Mouse (Mus musculus) gastrocnemius, adult 2 months (tissue): Measurements from ENCODE around the gene Apcs. TPM values are rescaled to one million over a fixed set of nuclear protein-coding genes. Genes with fewer than 3 reads are reported as not detected.

Experiments used
- DNase-seq: peaks from one replicate; pipeline ENCODE4 v3.0.0; 2022
- H3K27ac ChIP-seq: fragments of 200-600 bp; 2 replicates; pipeline ENCODE4 v1.8.1; 2022; ENCODE audit warnings: mild to moderate bottlenecking
- H3K4me3 ChIP-seq: fragments of 200-600 bp; 2 replicates; pipeline ENCODE4 v1.8.1; 2022; ENCODE audit warnings: mild to moderate bottlenecking, moderate library complexity
- CTCF ChIP-seq: fragments of 200-600 bp; IDR thresholded peaks from 2 replicates; pipeline ENCODE4 v1.8.1; 2022; ENCODE audit warnings: antibody characterized with exemption, mild to moderate bottlenecking, moderate library complexity
- intact Hi-C: fragments of 180-260 bp; cut with DNase I; formaldehyde crosslinking; loops from one replicate; pipeline ENCODE4 v1.15.1; 2025
- long read RNA-seq, 2 experiments: library from polyadenylated mRNA; stranded (forward); transcript quantifications; one replicate each; pipeline ENCODE4 v2.0.0; 2021
- total RNA-seq, 2 experiments: library from RNA; stranded (reverse); gene quantifications; 2 replicates each; pipeline ENCODE4 v1.2.3; 2021

Apcs gene
- total RNA-seq, result not detected
- long read RNA-seq, experiment 1, result 0 reads
- long read RNA-seq, experiment 2, result 0 reads

DNA sequence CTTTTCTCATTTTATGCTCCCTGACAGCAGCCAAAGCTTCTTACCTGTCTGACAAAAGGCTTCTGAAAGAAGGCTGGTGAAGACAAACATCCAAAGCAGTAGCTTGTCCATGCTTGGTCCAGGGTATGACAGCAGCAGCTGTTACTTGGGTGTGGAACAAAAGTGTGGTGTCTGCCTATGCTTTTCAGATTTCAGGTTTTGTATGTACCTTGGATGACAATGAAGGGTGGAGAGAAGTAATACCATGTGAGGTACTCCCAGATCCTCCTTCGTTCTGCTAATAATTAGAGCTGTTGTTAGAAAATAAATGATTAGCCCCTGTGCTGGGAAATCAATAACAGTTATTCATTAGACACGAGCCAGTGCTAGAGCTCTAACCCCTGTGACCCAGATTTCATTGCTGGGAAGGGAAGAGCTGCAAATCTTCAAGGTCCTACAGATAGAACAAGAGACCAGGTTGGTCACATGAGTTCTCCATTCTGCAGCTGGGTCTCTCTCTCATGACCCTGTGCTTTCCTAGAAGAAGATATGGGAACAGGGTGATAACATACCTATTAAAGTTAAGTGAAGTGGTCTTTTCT is at the start of gene Apcs:
TSS of gene Apcs (minus strand) at position 265 of the 581 bp plus-strand sequence.
- no peak for DNase-seq
- intact Hi-C loops, result no loop called here
- TF ChIP-seq CTCF, result no peak
- no peak within 1 kb of the TSS for H3K4me3 ChIP-seq
- no peak within 1 kb of the TSS for H3K27ac ChIP-seq

DNA sequence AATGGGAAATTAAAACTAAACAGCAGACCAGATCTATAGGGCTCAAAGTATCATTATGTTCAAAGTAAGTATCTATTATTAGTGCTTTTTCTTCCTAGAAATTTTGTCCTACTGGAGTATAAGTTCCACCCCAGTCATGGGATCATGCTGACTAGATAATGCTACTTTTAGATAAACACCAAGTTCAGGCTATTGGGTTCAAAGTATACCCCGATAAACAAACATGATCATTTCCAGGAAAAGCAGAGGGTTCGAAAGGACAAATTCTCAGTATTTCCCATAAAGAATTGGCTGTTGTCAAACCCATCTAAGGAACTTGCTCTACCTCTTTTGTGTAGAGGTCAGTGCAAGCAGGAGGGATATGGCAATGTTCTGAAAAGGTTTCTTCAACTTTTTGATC is 37.4 kb upstream of the Apcs start:
- intact Hi-C loops, result no loop called here
- DNase-seq, result no peak
- H3K4me3 ChIP-seq, result no peak overlapping the region
- H3K27ac ChIP-seq, result no peak overlapping the region
- no peak for TF ChIP-seq CTCF

- no peak for TF ChIP-seq CTCF
- intact Hi-C loops, result no loop called here
- Histone ChIP-seq H3K4me3 (no peak overlapping the region), H3K27ac (no peak overlapping the region)
- DNase-seq, result no peak
Measured at GRCm38 (mm10) chr1:172918450-172918849, 23.6 kb upstream of the Apcs start.

GRCm38 (mm10) chr1:172917115-172917514 is 22.3 kb upstream of the Apcs start:
- TF ChIP-seq CTCF, result no peak
- DNase-seq, result no peak
- intact Hi-C loops, result no loop called here
- no peak overlapping the region for H3K27ac ChIP-seq
- no peak overlapping the region for H3K4me3 ChIP-seq

- TF ChIP-seq CTCF, result no peak
Measured at GRCm38 (mm10) chr1:172903313-172903712, 8.5 kb upstream of the Apcs start.

GRCm38 (mm10) chr1:172895435-172895834 is 594 bp upstream of the Apcs start:
- intact Hi-C loops, result no loop called here
- no peak for DNase-seq
- H3K27ac ChIP-seq, result no peak overlapping the region
- TF ChIP-seq CTCF, result no peak
- no peak overlapping the region for H3K4me3 ChIP-seq

More at GRCm38 (mm10) chr1:172903313-172903712, 8.5 kb upstream of the Apcs start:
- DNase-seq, result no peak
- Histone ChIP-seq H3K4me3 (no peak overlapping the region), H3K27ac (no peak overlapping the region)
- intact Hi-C loops, result no loop called here

DNA sequence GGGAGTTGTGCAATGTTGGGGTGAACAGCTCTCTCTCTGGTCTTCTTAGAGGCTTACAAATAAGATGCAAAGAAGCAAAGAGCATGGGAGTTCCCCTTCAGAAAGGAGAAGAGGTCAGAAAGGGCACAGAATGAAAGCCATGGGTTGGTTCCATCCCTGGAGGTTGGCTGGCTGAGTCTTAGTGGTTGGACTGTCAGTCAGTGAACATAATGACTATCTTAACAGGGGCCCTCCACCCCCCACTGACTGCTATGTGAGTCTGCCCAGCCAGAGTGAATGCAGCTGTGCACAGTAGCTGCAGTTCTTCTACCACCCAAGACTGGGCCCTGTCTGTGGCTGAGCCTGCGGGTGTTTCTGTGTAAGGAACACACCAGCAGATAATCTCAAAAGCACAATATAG is 18.2 kb downstream of the Apcs start:
- no peak overlapping the region for H3K4me3 ChIP-seq
- no peak for TF ChIP-seq CTCF
- intact Hi-C loops, result no loop called here
- no peak for DNase-seq
- no peak overlapping the region for H3K27ac ChIP-seq

GRCm38 (mm10) chr1:172875265-172875664 is 19.6 kb downstream of the Apcs start:
- DNase-seq, result no peak
- TF ChIP-seq CTCF, result no peak
- H3K4me3 ChIP-seq, result no peak overlapping the region
- no peak overlapping the region for H3K27ac ChIP-seq
- intact Hi-C loops, result no loop called here

GRCm38 (mm10) chr1:172848171-172848570 is 46.7 kb downstream of the Apcs start:
- no peak overlapping the region for H3K4me3 ChIP-seq
- H3K27ac ChIP-seq, result no peak overlapping the region
- DNase-seq, result no peak
- TF ChIP-seq CTCF, result no peak
- intact Hi-C loops, result no loop called here

DNA sequence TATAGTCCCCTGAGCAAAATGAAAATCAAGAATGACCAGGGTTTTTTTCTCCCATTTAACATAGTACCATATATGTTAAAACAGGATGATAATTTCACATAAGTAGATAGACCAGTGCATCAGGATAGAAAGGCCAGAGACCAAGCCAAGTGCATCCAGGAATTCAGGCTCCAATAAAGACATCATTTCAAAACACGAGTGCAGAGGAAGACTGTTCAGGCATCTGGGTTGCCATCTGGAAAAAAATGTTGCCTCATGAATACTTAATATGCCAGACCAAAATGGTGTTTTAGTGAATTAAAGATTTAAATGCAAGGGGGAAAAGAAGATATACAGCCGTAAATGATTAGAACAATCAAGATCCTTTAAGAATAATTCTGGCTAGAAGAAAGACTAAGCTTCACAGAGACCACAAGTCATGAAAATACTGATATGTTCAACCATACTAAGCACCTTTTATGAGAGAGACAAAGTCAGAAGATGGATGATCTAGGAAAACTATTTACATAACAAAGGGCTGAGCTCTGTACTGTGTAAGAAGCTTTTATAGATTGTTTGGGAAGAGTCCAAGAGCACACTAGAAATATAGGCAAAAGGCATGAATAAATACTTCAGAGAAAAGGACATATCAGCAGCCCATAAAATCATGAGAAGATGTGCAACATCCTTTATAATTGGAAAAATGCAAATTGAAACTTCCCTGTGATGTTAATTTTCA is 47.6 kb downstream of the Apcs start:
- no peak overlapping the region for H3K4me3 ChIP-seq
- H3K27ac ChIP-seq, result no peak overlapping the region
- intact Hi-C loops, result no loop called here
- TF ChIP-seq CTCF, result no peak
- DNase-seq, result no peak

Other genes with a start within 250 kb of the Apcs start
- under 1 TPM in 1 of 2 experiments, not detected in 1; 0.14 TPM for gene Crp, start 197.0 kb downstream of the Apcs start, total RNA-seq
- gene Olfr16, start 55.4 kb upstream of the Apcs start, total RNA-seq, result not detected
- not detected for gene Olfr1408, start 242.3 kb upstream of the Apcs start, total RNA-seq